32 mouse cellular contexts compared by ENCODE assay signal in genomic region chr17:31652152-31652551, GRCm38 (mm10). TPM values are rescaled to one million over a fixed set of nuclear protein-coding genes. Genes with fewer than 3 reads are reported as not detected.
DNase-seq lines count a peak whose midpoint lies in the region; ATAC-seq and TF ChIP-seq lines count a peak whose summit lies in the region.
"Had no signal": no experiment of that assay in that cellular context is flagged by ENCODE, and none has a peak within 500 bp of the region (broad histone marks: within the 10 kb centered on the region; RNA-seq: fewer than 3 reads in every experiment).

No protein-coding gene starts in this region.

- no peak overlapping the region for H3K9ac ChIP-seq in liver, embryonic 16.5 days (ENCODE audit: low read depth, low read length)
- H3K9ac ChIP-seq in liver, embryonic 11.5 days (ENCODE audit: low read depth, low read length) = no peak overlapping the region
- H3K9ac ChIP-seq: embryonic facial prominence, embryonic 12.5 days; embryonic facial prominence, embryonic 15.5 days; forebrain, postnatal 0 days; heart, embryonic 12.5 days; heart, embryonic 15.5 days; hindbrain, embryonic 14.5 days had no signal

- intact Hi-C loops in heart, postnatal 14 days (cut with DNase I) = no loop called here

- no peaks in the 10 kb centered on the region for H3K27me3 ChIP-seq in liver, embryonic 16.5 days (ENCODE audit: control insufficient read depth, insufficient read depth, low read depth, low read length)
- H3K27me3 ChIP-seq in liver, embryonic 11.5 days (replicated peaks; ENCODE audit: control insufficient read depth, insufficient read depth, low read length) = no peaks in the 10 kb centered on the region
- H3K27me3 ChIP-seq: embryonic facial prominence, embryonic 12.5 days; embryonic facial prominence, embryonic 15.5 days; heart, embryonic 12.5 days; heart, embryonic 15.5 days had no signal

- DNase-seq in heart, postnatal 14 days = peak; percentile 14 to 23
- no peak for DNase-seq in heart, adult 8-10 months (ENCODE audit: low spot score)
- DNase-seq in liver, embryonic 11.5 days (ENCODE audit: low spot score) = no peak
- DNase-seq in lung, postnatal 10 days = peak; percentile 19
- no peak for DNase-seq in lung, adult 2 months
- DNase-seq: adrenal gland, adult 2 months; adrenal gland, postnatal 14 days; cerebellum, adult 11 months; cerebellum, adult 2 months; cerebellum, adult 9-11 months; forebrain, postnatal 0 days; gastrocnemius, adult 2 months; gastrocnemius, postnatal 14 days; heart, adult 11 months had no signal

- TF ChIP-seq POLR2A in lung, adult 2 months (IDR thresholded peaks at IDR 0.05; ENCODE audit: borderline replicate concordance, extremely low read depth, low read depth, low read length) = no peak

- peak; percentile 51 for ATAC-seq in liver, embryonic 16.5 days (ENCODE audit: low read depth)
- no peak for ATAC-seq in liver, embryonic 11.5 days (replicated peaks; ENCODE audit: low FRiP score)
- ATAC-seq: CD4-positive, CD25-positive, alpha-beta regulatory T cell, adult 4 months; forebrain, embryonic 14.5 days; forebrain, postnatal 0 days; hindbrain, postnatal 0 days; inflammation-experienced regulatory T-cells, adult 6 months had no signal

- no peak overlapping the region for H3K4me3 ChIP-seq in liver, embryonic 16.5 days (ENCODE audit: low read depth, low read length)
- no peak overlapping the region for H3K4me3 ChIP-seq in liver, embryonic 11.5 days (ENCODE audit: low read depth, low read length)
- H3K4me3 ChIP-seq in lung, adult 2 months (replicated peaks; ENCODE audit: extremely low read depth, low read depth, low read length) = no peak overlapping the region
- H3K4me3 ChIP-seq: embryonic facial prominence, embryonic 12.5 days; embryonic facial prominence, embryonic 15.5 days; gastrocnemius, adult 2 months; heart, embryonic 12.5 days; heart, embryonic 15.5 days had no signal

- WGBS in liver, embryonic 16.5 days (ENCODE audit: insufficient replicate concordance) = 82% methylated on average over 14 of the region's 14 CpGs
- 92% methylated on average over 14 of the region's 14 CpGs for WGBS in liver, embryonic 11.5 days
- WGBS in lung, adult 2 months = 71% methylated on average over 14 of the region's 14 CpGs

- no peak for TF ChIP-seq CTCF in lung, adult 2 months (IDR thresholded peaks at IDR 0.05; ENCODE audit: insufficient read depth, low read length)

- H3K4me2 ChIP-seq in liver, embryonic 16.5 days (ENCODE audit: low read depth, low read length) = no peak overlapping the region
- no peak overlapping the region for H3K4me2 ChIP-seq in liver, embryonic 11.5 days
- H3K4me2 ChIP-seq: embryonic facial prominence, embryonic 12.5 days; embryonic facial prominence, embryonic 15.5 days; heart, embryonic 12.5 days; heart, embryonic 15.5 days; hindbrain, embryonic 14.5 days had no signal

- H3K9me3 ChIP-seq in liver, embryonic 16.5 days (replicated peaks; ENCODE audit: control insufficient read depth, low read length) = no peaks in the 10 kb centered on the region
- no peaks in the 10 kb centered on the region for H3K9me3 ChIP-seq in liver, embryonic 11.5 days (ENCODE audit: control insufficient read depth, low read length)
- H3K9me3 ChIP-seq: embryonic facial prominence, embryonic 12.5 days; embryonic facial prominence, embryonic 15.5 days; heart, embryonic 12.5 days; heart, embryonic 15.5 days had no signal

- peaks cover 83% of the 10 kb centered on the region for H3K36me3 ChIP-seq in liver, embryonic 16.5 days (ENCODE audit: control insufficient read depth, insufficient read depth)
- H3K36me3 ChIP-seq in liver, embryonic 11.5 days (ENCODE audit: control insufficient read depth, insufficient read depth, low read length) = peaks cover 82% of the 10 kb centered on the region

- peaks cover 24% of the 10 kb centered on the region for H3K4me1 ChIP-seq in liver, embryonic 16.5 days (ENCODE audit: control insufficient read depth, low read depth, low read length)
- H3K4me1 ChIP-seq in liver, embryonic 11.5 days (replicated peaks; ENCODE audit: control insufficient read depth, insufficient read depth, low read length) = peaks cover 6% of the 10 kb centered on the region
- peaks cover 1% of the 10 kb centered on the region; the same call in 1 of the 2 replicates for H3K4me1 ChIP-seq in lung, adult 2 months (ENCODE audit: control insufficient read depth, insufficient read depth, low read length)

- no peak overlapping the region for H3K27ac ChIP-seq in liver, embryonic 16.5 days (ENCODE audit: low read length)
- H3K27ac ChIP-seq in liver, embryonic 11.5 days (ENCODE audit: low read depth, low read length) = no peak overlapping the region
- H3K27ac ChIP-seq: embryonic facial prominence, embryonic 12.5 days; embryonic facial prominence, embryonic 15.5 days; gastrocnemius, adult 2 months; heart, embryonic 15.5 days; hindbrain, embryonic 14.5 days; hindbrain, postnatal 0 days had no signal

RNA-seq across cellular contexts. Expression of gene U2af1, which starts 6.5 kb away (rescaled TPM):
- 10 to 100 TPM; 82.0 to 82.2 TPM for total RNA-seq in heart, postnatal 14 days (2021)
- 10 to 100 TPM; 63.4 to 76.0 (median 68.3) TPM for total RNA-seq in heart, adult 8-10 months (2022)
- 126 and 129 TPM in 2 replicates for polyA plus RNA-seq in liver, embryonic 16.5 days (2015; fragmentation: Nextera tagmentation; extraction: Ambion mirVana)
- polyA plus RNA-seq in liver, embryonic 11.5 days (2014; fragmentation: Nextera tagmentation; extraction: Ambion mirVana) = 188 and 210 TPM in 2 replicates
- polyA plus RNA-seq in lung, adult 2 months (2012; rRNA removed) = 35.1 and 49.0 TPM in 2 replicates

RNA-seq across cellular contexts. Expression of gene Cbs, which starts 15.1 kb away (rescaled TPM):
- total RNA-seq in heart, postnatal 14 days (2021) = 1 to 10 TPM in 1 of 2 experiments, under 1 TPM in 1; 0.32 to 1.9 TPM
- 10 to 100 TPM in 1 of 4 experiments, 1 to 10 TPM in 3; 5.4 to 11.7 (median 7.0) TPM for total RNA-seq in heart, adult 8-10 months (2022)
- polyA plus RNA-seq in liver, embryonic 16.5 days (2015; fragmentation: Nextera tagmentation; extraction: Ambion mirVana) = 59.8 and 69.0 TPM in 2 replicates
- polyA plus RNA-seq in liver, embryonic 11.5 days (2014; fragmentation: Nextera tagmentation; extraction: Ambion mirVana) = 7.3 and 8.3 TPM in 2 replicates
- polyA plus RNA-seq in lung, adult 2 months (2012; rRNA removed) = 5.5 and 6.3 TPM in 2 replicates

RNA-seq across cellular contexts. Expression of gene Cryaa, which starts 25.5 kb away (rescaled TPM):
- total RNA-seq in heart, postnatal 14 days (2021) = not detected
- total RNA-seq in heart, adult 8-10 months (2022) = not detected
- polyA plus RNA-seq in liver, embryonic 16.5 days (2015; fragmentation: Nextera tagmentation; extraction: Ambion mirVana) = not detected in 2 replicates
- polyA plus RNA-seq in liver, embryonic 11.5 days (2014; fragmentation: Nextera tagmentation; extraction: Ambion mirVana) = not detected in 2 replicates
- 2.5 and 2.9 TPM in 2 replicates for polyA plus RNA-seq in lung, adult 2 months (2012; rRNA removed)
- total RNA-seq: adrenal gland, adult 2 months; adrenal gland, postnatal 14 days; adrenal gland, postnatal 4 days; common myeloid progenitor, adult 5-6 weeks; forebrain, postnatal 0 days; gastrocnemius, adult 2 months; gastrocnemius, postnatal 14 days; gastrocnemius, postnatal 4 days; heart, postnatal 25 days; MEL had no signal
- polyA plus RNA-seq: adrenal gland, adult 2 months; C2C12; CD4-positive, CD25-positive, alpha-beta regulatory T cell, adult 4 months; forebrain, embryonic 11.5 days; forebrain, postnatal 0 days; heart, embryonic 12.5 days; heart, embryonic 15.5 days; hindbrain, embryonic 11.5 days; inflammation-experienced regulatory T-cells, adult 6 months had no signal

Comparison
In these comparisons a context has a peak if more than half of its experiments do, and no peak if none do; other contexts are left out.
1. DNase-seq: peak in heart, postnatal 14 days (2 of 2) and lung, postnatal 10 days (single experiment); none in heart, adult 8-10 months (single experiment), liver, embryonic 11.5 days (single experiment) and lung, adult 2 months (single experiment).